Mouse (Mus musculus) heart, adult 18-20 months (tissue): ENCODE results near the gene Gm5862. TPM values are rescaled to one million over a fixed set of nuclear protein-coding genes. Genes with fewer than 3 reads are reported as not detected.
"Not testable (repeated sequence)": the region's sequence is repeated elsewhere in the genome, so short reads cannot be mapped to it uniquely, and the experiment has no call there.

Experiments
- DNase-seq, 2 experiments: peaks; one replicate each; pipeline ENCODE4 v3.0.0; 2021 to 2022; ENCODE audit warnings: mixed read lengths in 1 of 2
- long read RNA-seq, 2 experiments: library from polyadenylated mRNA; stranded (forward); transcript quantifications; one replicate each; pipeline ENCODE4 v2.0.0; 2021
- total RNA-seq, 2 experiments: library from RNA; stranded (reverse); gene quantifications; 2 replicates each; pipeline ENCODE4 v1.2.3; 2021

The Gm5862 gene
- not detected for total RNA-seq
- long read RNA-seq, experiment 1: 0 reads
- long read RNA-seq, experiment 2: 0 reads

GRCm38 (mm10) chr5:26022816-26023215 is at the start of gene Gm5862:
TSS of gene Gm5862 (minus strand) at chr5:26022916.
- not testable (repeated sequence) for DNase-seq

- DNase-seq: no peak
These were observed 48.0 kb upstream of the Gm5862 start for GRCm38 (mm10) chr5:26070716-26071115.

- not testable (repeated sequence) for DNase-seq
These were observed 35.8 kb upstream of the Gm5862 start, which contains the start of gene Gm7347 for GRCm38 (mm10) chr5:26058481-26058880. TSS of gene Gm7347 (minus strand) at chr5:26058581.

- not testable (repeated sequence) for DNase-seq
These were observed 16.7 kb upstream of the Gm5862 start, which contains the start of gene Speer4a for GRCm38 (mm10) chr5:26039458-26039857. TSS of gene Speer4a (minus strand) at chr5:26039558.

- not testable (repeated sequence) for DNase-seq
These were observed 15.0 kb downstream of the Gm5862 start for GRCm38 (mm10) chr5:26007697-26008096.

GRCm38 (mm10) chr5:26006937-26007695 is 15.6 kb downstream of the Gm5862 start:
- not testable (repeated sequence) for DNase-seq

GRCm38 (mm10) chr5:26004698-26005097 is 18.0 kb downstream of the Gm5862 start, which contains the start of gene Gm1979:
TSS of gene Gm1979 (minus strand) at chr5:26004798.
- DNase-seq: not testable (repeated sequence)

GRCm38 (mm10) chr5:25988550-25988949 is 34.2 kb downstream of the Gm5862 start, which contains the start of gene Gm21698:
TSS of gene Gm21698 (minus strand) at chr5:25988650.
- DNase-seq: not testable (repeated sequence)

- DNase-seq: not testable (repeated sequence)
These were observed 50.2 kb downstream of the Gm5862 start, which contains the start of gene Gm21680 for GRCm38 (mm10) chr5:25972563-25972962. TSS of gene Gm21680 (minus strand) at chr5:25972663.

Other genes starting within 250 kb of the Gm5862 start
- not detected for gene Gm21663, start 80.5 kb downstream of the Gm5862 start, total RNA-seq
- not detected for gene Gm21671, start 68.5 kb downstream of the Gm5862 start, total RNA-seq
- not detected for gene Gm21680, start 50.3 kb downstream of the Gm5862 start, total RNA-seq
- gene Gm21698, start 34.3 kb downstream of the Gm5862 start, total RNA-seq: not detected
- under 1 TPM in 1 of 2 experiments, not detected in 1; 0.15 TPM for gene Gm1979, start 18.1 kb downstream of the Gm5862 start, total RNA-seq
- not detected for gene Speer4a, start 16.6 kb upstream of the Gm5862 start, total RNA-seq
- not detected for gene Gm7347, start 35.7 kb upstream of the Gm5862 start, total RNA-seq
- gene Gm10471, start 66.4 kb upstream of the Gm5862 start, total RNA-seq: not detected
- gene 5031410I06Rik, start 82.4 kb upstream of the Gm5862 start, total RNA-seq: not detected
- gene Gm10220, start 98.5 kb upstream of the Gm5862 start, total RNA-seq: not detected
- not detected for gene Gm7361, start 234.8 kb upstream of the Gm5862 start, total RNA-seq